Mouse (Mus musculus) neural tube, embryonic 14.5 days (tissue): ENCODE data around the gene Grb14. TPM values are rescaled to one million over a fixed set of nuclear protein-coding genes. Genes with fewer than 3 reads are reported as not detected.

Source experiments
- polyA plus RNA-seq: library from polyadenylated mRNA; unstranded; fragments of >200 nt; fragmentation: Nextera tagmentation; extraction: Ambion mirVana; gene quantifications from 2 replicates; pipeline ENCODE4 v1.2.1, GENCODE M21; 2014

Gene Grb14
- polyA plus RNA-seq, 1 experiment from 2014 or later, result 23.2 TPM

Other genes with a start within 250 kb of the Grb14 start
- 2.7 and 3.7 TPM in 2 replicates for gene Cobll1, start 214.4 kb upstream of the Grb14 start, polyA plus RNA-seq